Mouse (Mus musculus) intestine, embryonic 16.5 days (tissue): ENCODE data around the gene Slc7a14. TPM values are rescaled to one million over a fixed set of nuclear protein-coding genes. Genes with fewer than 3 reads are reported as not detected.
"Not testable (repeated sequence)": the region's sequence is repeated elsewhere in the genome, so short reads cannot be mapped to it uniquely, and the experiment has no call there.

ENCODE experiments used
- ATAC-seq: fragments of 200-750 bp; cut with Nextera tagmentation; 2 replicates; pipeline ENCODE4 v1.8.0; 2017; ENCODE audit warnings: moderate TSS enrichment, moderate library complexity
- H3K27ac ChIP-seq: fragments of 300-500 bp; sonication (generic); 2 replicates; pipeline ENCODE4 v1.5.1; 2014; ENCODE audit warnings: mild to moderate bottlenecking, low read length
- H3K27me3 ChIP-seq: fragments of 300-500 bp; sonication (generic); replicated peaks from 2 replicates; pipeline ENCODE4 v1.6.1; 2014; ENCODE audit warnings: low read length, control low read depth, mixed read lengths; ENCODE audit not compliant: control insufficient read depth, insufficient read depth
- H3K36me3 ChIP-seq: fragments of 300-500 bp; sonication (generic); 2 replicates; pipeline ENCODE4 v1.6.1; 2014; ENCODE audit warnings: low read length, control low read depth; ENCODE audit not compliant: control insufficient read depth, insufficient read depth
- H3K4me1 ChIP-seq: fragments of 300-500 bp; sonication (generic); 2 replicates; pipeline ENCODE4 v1.6.1; 2014; ENCODE audit warnings: low read length, control low read depth, mixed read lengths; ENCODE audit not compliant: control insufficient read depth, insufficient read depth
- H3K4me2 ChIP-seq: fragments of 300-500 bp; sonication (generic); 2 replicates; pipeline ENCODE4 v1.6.1; 2014; ENCODE audit warnings: low read depth, low read length, control low read depth
- H3K4me3 ChIP-seq: fragments of 300-500 bp; sonication (generic); 2 replicates; pipeline ENCODE4 v1.5.1; 2014; ENCODE audit warnings: mild to moderate bottlenecking, low read length
- H3K9ac ChIP-seq: fragments of 300-500 bp; sonication (generic); 2 replicates; pipeline ENCODE4 v1.6.1; 2014; ENCODE audit warnings: low read depth, low read length
- H3K9me3 ChIP-seq: fragments of 300-500 bp; sonication (generic); 2 replicates; pipeline ENCODE4 v1.6.1; 2016; ENCODE audit warnings: low read length, control low read depth; ENCODE audit not compliant: control insufficient read depth
- WGBS: fragments of 180-500 bp; shearing (Covaris S2); extraction: QIAGEN DNeasy Blood & Tissue Kit; methylation state at CpG from one replicate; pipeline ENCODE4 v1.1.7; 2014; 5-methylcytosine and 5-hydroxymethylcytosine counted together
- polyA plus RNA-seq: library from polyadenylated mRNA; unstranded; fragments of >200 nt; fragmentation: Nextera tagmentation; extraction: Ambion mirVana; gene quantifications from 2 replicates; pipeline ENCODE4 v1.2.1, GENCODE M21; 2015

Gene Slc7a14
- polyA plus RNA-seq, 1 experiment from 2014 or later, result 0.59 TPM

- Histone ChIP-seq H3K4me3 (no peak overlapping the region), H3K27ac (no peak overlapping the region), H3K36me3 (no peaks in the 10 kb centered on the region), H3K4me2 (no peak overlapping the region), H3K4me1 (no peaks in the 10 kb centered on the region), H3K9ac (no peak overlapping the region), H3K27me3 (peaks cover 25% of the 10 kb centered on the region), H3K9me3 (no peaks in the 10 kb centered on the region)
- 80% methylated on average over 6 of the region's 6 CpGs for WGBS
- no peak for ATAC-seq
Measured at GRCm38 (mm10) chr3:31307936-31308335, 2.2 kb downstream of the Slc7a14 start.

DNA sequence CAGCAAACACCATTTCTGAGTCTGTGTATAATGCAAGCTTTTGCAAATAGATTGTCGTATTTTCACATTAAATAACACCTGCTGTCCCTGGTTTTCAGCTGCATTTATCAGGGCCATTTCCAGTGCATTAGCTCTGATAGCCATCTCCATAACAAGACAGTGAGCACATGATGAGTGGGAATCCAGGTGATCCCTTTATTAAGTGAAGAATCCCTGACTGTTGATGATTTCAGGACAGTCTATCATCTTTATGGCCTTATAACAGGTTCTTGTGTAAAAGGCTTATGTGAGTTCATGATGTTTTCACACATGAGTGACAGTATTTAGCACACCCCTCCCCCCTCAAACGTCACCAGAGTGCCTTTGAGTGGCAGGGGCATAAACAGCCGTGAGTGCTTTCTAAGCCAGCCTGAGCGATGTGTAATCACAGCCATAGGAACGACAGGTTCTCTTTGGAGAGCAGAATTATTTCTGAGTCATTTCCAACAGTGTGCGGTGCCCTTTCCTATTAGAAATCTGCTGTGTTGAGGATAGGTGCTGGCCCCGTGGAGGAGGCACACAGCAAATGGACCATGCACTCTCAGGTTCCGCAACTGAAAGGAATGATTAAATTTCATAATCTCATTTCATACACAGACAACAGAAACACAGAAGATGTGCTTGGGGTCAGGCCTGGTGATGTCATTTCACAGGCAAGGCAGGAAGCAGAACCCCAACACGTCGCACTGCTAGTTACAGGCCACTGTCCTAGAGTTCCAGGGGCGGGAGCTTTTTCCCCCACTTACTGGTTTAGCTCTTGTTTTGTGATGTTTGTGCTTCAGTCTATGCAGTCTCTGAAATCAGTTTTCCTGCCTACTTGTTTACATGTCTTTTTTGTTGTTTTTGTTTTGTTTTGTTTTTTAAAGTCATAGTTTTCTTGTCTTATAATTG, 18.2 kb downstream of the Slc7a14 start:
- Histone ChIP-seq H3K27ac (no peak overlapping the region), H3K4me3 (no peak overlapping the region), H3K9me3 (no peaks in the 10 kb centered on the region), H3K27me3 (no peaks in the 10 kb centered on the region), H3K36me3 (no peaks in the 10 kb centered on the region), H3K9ac (no peak overlapping the region), H3K4me1 (no peaks in the 10 kb centered on the region), H3K4me2 (no peak overlapping the region)
- 57% methylated on average over 11 of the region's 11 CpGs for WGBS
- ATAC-seq, result no peak

GRCm38 (mm10) chr3:31287421-31287948, 22.7 kb downstream of the Slc7a14 start:
- Histone ChIP-seq H3K9ac (no peak overlapping the region), H3K4me3 (no peak overlapping the region), H3K9me3 (no peaks in the 10 kb centered on the region), H3K4me2 (no peak overlapping the region), H3K36me3 (no peaks in the 10 kb centered on the region), H3K27me3 (no peaks in the 10 kb centered on the region), H3K27ac (no peak overlapping the region), H3K4me1 (no peaks in the 10 kb centered on the region)
- no peak for ATAC-seq
- WGBS, result 79% methylated on average over 3 of the region's 3 CpGs

DNA sequence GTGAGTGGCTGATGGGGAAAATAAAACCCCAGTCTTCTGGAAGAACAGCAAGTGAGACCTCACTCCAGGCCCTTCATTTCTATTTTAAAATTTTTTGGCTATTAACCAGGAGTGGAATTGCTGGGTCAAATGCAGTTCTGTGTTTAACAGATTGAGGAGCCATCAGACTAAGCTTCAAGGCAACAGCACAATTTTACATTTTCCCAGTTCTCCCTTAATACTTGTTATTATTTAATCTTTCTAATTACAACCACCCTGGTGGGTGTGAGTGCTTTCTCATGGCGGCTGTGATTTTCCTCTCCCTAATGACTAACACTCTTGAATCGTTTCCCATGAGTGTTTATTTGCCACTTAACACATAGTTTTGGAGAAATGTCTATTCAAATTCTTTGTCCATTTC, 29.1 kb downstream of the Slc7a14 start:
- WGBS, result 56% methylated on average over 2 of the region's 2 CpGs
- no peak for ATAC-seq
- H3K4me1 ChIP-seq, result no peaks in the 10 kb centered on the region
- no peak overlapping the region for H3K27ac ChIP-seq
- H3K9ac ChIP-seq, result no peak overlapping the region
- no peaks in the 10 kb centered on the region for H3K9me3 ChIP-seq
- no peak overlapping the region for H3K4me2 ChIP-seq
- no peaks in the 10 kb centered on the region for H3K36me3 ChIP-seq
- no peak overlapping the region for H3K4me3 ChIP-seq
- H3K27me3 ChIP-seq, result no peaks in the 10 kb centered on the region

- Histone ChIP-seq H3K36me3 (no peaks in the 10 kb centered on the region), H3K9me3 (no peaks in the 10 kb centered on the region), H3K27ac (no peak overlapping the region), H3K4me1 (no peaks in the 10 kb centered on the region), H3K9ac (no peak overlapping the region), H3K4me3 (no peak overlapping the region), H3K4me2 (no peak overlapping the region), H3K27me3 (no peaks in the 10 kb centered on the region)
- ATAC-seq, result no peak
- WGBS, result 60% methylated on average over 2 of the region's 2 CpGs
Measured at GRCm38 (mm10) chr3:31274875-31275274, 35.3 kb downstream of the Slc7a14 start.

DNA sequence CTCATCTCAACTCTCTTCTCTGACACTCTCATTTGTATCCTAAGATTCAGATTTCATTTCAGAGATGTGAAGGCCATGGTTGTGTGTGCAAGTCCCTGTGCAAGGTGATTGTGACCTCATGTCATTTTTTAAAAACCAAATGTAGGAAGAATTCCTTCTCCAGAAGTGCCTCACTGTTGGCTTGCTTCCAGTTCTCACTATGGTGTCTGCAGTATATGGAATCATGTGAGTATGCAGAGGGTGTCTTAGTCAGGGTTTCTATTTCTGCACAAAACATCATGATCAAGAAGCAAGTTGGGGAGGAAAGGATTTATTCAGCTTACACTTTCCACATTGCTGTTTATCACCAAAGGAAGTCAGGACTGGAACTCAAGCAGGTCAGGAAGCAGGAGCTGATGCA, 36.9 kb downstream of the Slc7a14 start:
- not testable (repeated sequence) for H3K4me2 ChIP-seq, H3K4me3 ChIP-seq, H3K27me3 ChIP-seq, H3K4me1 ChIP-seq, H3K36me3 ChIP-seq, ATAC-seq, H3K9ac ChIP-seq, H3K9me3 ChIP-seq, H3K27ac ChIP-seq

DNA sequence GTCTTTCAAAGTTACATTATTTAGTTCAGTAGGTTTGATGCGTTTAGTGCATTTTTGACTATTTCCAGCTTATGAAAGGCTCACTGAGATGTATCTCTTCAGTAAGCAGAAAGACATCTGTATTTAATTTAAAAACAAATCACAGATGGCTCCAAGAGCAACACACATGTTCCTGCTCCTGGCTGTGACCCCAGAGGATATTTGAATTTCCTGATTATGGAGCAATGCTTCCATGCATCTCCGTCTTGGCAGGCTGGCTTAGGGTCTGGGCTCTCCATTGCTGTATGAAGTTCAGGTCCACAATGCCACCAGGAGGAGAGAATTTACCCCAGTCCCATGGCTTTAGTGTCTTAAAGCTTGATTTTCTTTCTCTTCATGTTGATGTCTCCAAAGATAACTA, 37.5 kb downstream of the Slc7a14 start:
- no peak overlapping the region for H3K9ac ChIP-seq
- no peaks in the 10 kb centered on the region for H3K9me3 ChIP-seq
- H3K4me1 ChIP-seq, result no peaks in the 10 kb centered on the region
- H3K27ac ChIP-seq, result no peak overlapping the region
- no peak overlapping the region for H3K4me2 ChIP-seq
- 53% methylated on average over 2 of the region's 2 CpGs for WGBS
- no peak for ATAC-seq
- H3K4me3 ChIP-seq, result no peak overlapping the region
- no peaks in the 10 kb centered on the region for H3K36me3 ChIP-seq
- no peaks in the 10 kb centered on the region for H3K27me3 ChIP-seq

DNA sequence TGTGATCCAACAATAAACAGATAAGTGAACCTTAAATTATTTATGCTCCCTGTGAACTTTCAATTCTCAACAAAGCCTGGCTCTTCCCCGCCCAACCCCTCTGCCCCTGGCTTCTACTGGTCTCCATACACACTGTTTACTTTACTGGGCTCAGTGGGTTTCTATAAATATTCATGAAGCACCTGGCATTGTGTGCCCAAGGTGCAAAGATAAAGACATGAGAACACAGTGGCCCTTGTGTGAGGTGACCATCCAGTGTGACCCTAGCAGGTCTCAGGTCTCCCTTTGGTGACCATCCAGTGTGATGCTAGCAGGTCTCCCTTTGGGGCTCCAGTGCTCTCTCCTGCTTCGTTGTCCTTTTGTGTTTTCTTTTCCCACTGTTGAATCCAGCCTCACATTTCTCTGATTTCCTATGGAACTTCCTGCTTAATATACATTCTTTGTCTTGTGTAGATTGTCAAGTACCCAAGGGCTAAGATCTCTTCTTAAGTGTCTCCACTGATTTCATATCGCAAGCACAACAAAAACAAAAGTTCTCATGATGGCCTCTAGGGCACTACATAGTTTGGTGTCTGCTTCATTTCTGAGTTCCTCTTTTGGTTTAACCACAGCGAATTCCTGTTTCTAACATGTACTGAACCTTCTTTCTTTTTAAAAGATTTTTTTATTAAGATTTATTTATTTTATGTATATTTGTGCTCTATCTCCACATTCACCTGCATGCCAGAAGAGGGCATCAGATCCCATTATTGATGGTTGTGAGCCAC, 40.4 kb downstream of the Slc7a14 start:
- no peak for ATAC-seq

GRCm38 (mm10) chr3:31267921-31268320, 42.3 kb downstream of the Slc7a14 start:
- Histone ChIP-seq H3K4me3 (no peak overlapping the region), H3K36me3 (no peaks in the 10 kb centered on the region), H3K27me3 (no peaks in the 10 kb centered on the region), H3K4me1 (no peaks in the 10 kb centered on the region), H3K27ac (no peak overlapping the region), H3K9ac (no peak overlapping the region), H3K9me3 (no peaks in the 10 kb centered on the region), H3K4me2 (no peak overlapping the region)
- no peak for ATAC-seq
- 70% methylated on average over 2 of the region's 2 CpGs for WGBS

More for the DNA sequence above, 40.4 kb downstream of the Slc7a14 start:
- 76% methylated on average over 4 of the region's 4 CpGs for WGBS
- no peak overlapping the region for H3K4me2 ChIP-seq
- H3K4me1 ChIP-seq, result no peaks in the 10 kb centered on the region
- H3K27ac ChIP-seq, result no peak overlapping the region
- H3K9ac ChIP-seq, result no peak overlapping the region
- no peak overlapping the region for H3K4me3 ChIP-seq
- no peaks in the 10 kb centered on the region for H3K9me3 ChIP-seq
- H3K27me3 ChIP-seq, result no peaks in the 10 kb centered on the region
- H3K36me3 ChIP-seq, result no peaks in the 10 kb centered on the region
